Mouse (Mus musculus) midbrain, embryonic 11.5 days (tissue): Measurements from ENCODE around the gene Atrn. TPM values are rescaled to one million over a fixed set of nuclear protein-coding genes. Genes with fewer than 3 reads are reported as not detected.
A peak's percentile ranks its signal among the peaks of the same experiment; 100 is the strongest.

Source experiments
- ATAC-seq: fragments of 200-750 bp; cut with Nextera tagmentation; 2 replicates; pipeline ENCODE4 v1.8.0; 2017; ENCODE audit warnings: moderate TSS enrichment, moderate library complexity; ENCODE audit not compliant: low FRiP score
- DNase-seq: peaks from one replicate; pipeline ENCODE4 v3.0.0; 2015; ENCODE audit warnings: low spot score; ENCODE audit errors: missing footprints
- H3K27ac ChIP-seq: fragments of 300-500 bp; sonication (generic); 2 replicates; pipeline ENCODE4 v1.5.1; 2014; ENCODE audit warnings: low read depth, low read length
- H3K27me3 ChIP-seq: fragments of 300-500 bp; sonication (generic); 2 replicates; pipeline ENCODE4 v1.6.1; 2014; ENCODE audit warnings: mild to moderate bottlenecking, low read length, moderate library complexity, mixed read lengths; ENCODE audit not compliant: control insufficient read depth, insufficient read depth
- H3K36me3 ChIP-seq: fragments of 300-500 bp; sonication (generic); 2 replicates; pipeline ENCODE4 v1.6.1; 2014; ENCODE audit warnings: mild to moderate bottlenecking, low read length, moderate library complexity, mixed read lengths; ENCODE audit not compliant: control insufficient read depth, insufficient read depth
- H3K4me1 ChIP-seq: fragments of 300-500 bp; sonication (generic); 2 replicates; pipeline ENCODE4 v1.6.1; 2014; ENCODE audit warnings: low read length; ENCODE audit not compliant: control insufficient read depth, insufficient read depth
- H3K4me2 ChIP-seq: fragments of 300-500 bp; sonication (generic); 2 replicates; pipeline ENCODE4 v1.6.1; 2014; ENCODE audit warnings: mild to moderate bottlenecking, moderate library complexity
- H3K4me3 ChIP-seq: fragments of 300-500 bp; sonication (generic); 2 replicates; pipeline ENCODE4 v1.5.1; 2014; ENCODE audit warnings: low read depth, low read length
- H3K9ac ChIP-seq: fragments of 300-500 bp; sonication (generic); 2 replicates; pipeline ENCODE4 v1.6.1; 2014; ENCODE audit warnings: low read length
- H3K9me3 ChIP-seq: fragments of 300-500 bp; sonication (generic); 2 replicates; pipeline ENCODE4 v1.6.1; 2016; ENCODE audit warnings: low read length; ENCODE audit not compliant: control insufficient read depth
- WGBS: fragments of 180-500 bp; shearing (Covaris S2); extraction: QIAGEN DNeasy Blood & Tissue Kit; methylation state at CpG from one replicate; pipeline ENCODE4 v1.1.7; 2014; 5-methylcytosine and 5-hydroxymethylcytosine counted together
- polyA plus RNA-seq: library from polyadenylated mRNA; unstranded; fragments of >200 nt; fragmentation: Nextera tagmentation; extraction: Ambion mirVana; gene quantifications from 2 replicates; pipeline ENCODE4 v1.2.1, GENCODE M21; 2014

Atrn gene
- polyA plus RNA-seq, 1 experiment from 2014 or later = 9.2 TPM

- no peak for ATAC-seq
- whole genome bisulfite sequencing = 87% methylated on average over 5 of the region's 5 CpGs
- no peak overlapping the region for H3K4me2 ChIP-seq
These were observed 23.7 kb downstream of the Atrn start for GRCm38 (mm10) chr2:130929994-130930393.

DNA sequence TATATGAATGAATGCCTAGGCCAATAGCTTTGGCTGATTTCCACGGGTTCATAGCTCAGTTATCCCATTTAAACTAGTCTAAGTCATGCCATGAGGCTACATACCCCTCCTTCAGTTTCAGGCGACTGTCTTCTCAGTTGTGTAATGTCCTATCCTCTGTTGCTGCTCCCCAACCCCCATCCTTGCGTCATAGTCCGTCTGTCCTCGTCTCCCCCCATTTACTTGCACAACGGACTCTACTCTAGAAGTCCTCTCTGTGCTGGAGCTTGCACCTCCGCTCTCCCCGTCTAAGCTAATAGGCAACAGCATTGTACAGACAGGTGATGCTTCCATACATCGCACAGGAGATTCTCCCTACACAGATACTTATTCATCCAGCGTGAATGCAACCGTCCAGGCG lies 26.6 kb downstream of the Atrn start:
- ATAC-seq = no peak
- WGBS = 91% methylated on average over 12 of the region's 12 CpGs

More at GRCm38 (mm10) chr2:130929994-130930393, 23.7 kb downstream of the Atrn start:
- no peaks in the 10 kb centered on the region for H3K4me1 ChIP-seq
- H3K9me3 ChIP-seq = no peaks in the 10 kb centered on the region
- H3K4me3 ChIP-seq = no peak overlapping the region
- no peak overlapping the region for H3K27ac ChIP-seq
- peak; percentile 65 for DNase-seq
- H3K27me3 ChIP-seq = no peaks in the 10 kb centered on the region
- no peak overlapping the region for H3K9ac ChIP-seq
- H3K36me3 ChIP-seq = no peaks in the 10 kb centered on the region

DNA sequence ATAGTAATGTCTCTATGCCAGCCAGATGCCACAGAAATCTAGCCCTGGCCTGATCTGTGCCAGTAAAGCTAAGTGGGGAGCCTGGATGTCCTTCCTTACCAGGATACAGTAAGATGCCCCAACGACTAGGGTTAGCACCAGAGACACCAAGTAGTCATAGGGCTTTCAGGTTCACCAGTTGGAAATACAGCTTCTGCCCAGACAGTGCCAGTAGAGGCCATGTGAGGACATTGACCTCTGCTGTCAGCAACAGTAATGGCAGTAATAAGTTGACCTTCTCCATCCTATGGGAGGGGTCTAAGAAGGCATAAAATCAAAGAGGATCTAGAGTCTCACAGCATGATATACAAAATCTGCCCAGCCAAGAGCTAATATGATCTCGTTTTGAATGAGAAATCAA lies 43.5 kb downstream of the Atrn start:
- H3K4me3 ChIP-seq = no peak overlapping the region
- DNase-seq (no peak), ATAC-seq (no peak)
- H3K4me1 ChIP-seq = no peaks in the 10 kb centered on the region
- no peaks in the 10 kb centered on the region for H3K27me3 ChIP-seq
- H3K9ac ChIP-seq = no peak overlapping the region
- H3K4me2 ChIP-seq = no peak overlapping the region
- 79% methylated on average over 2 of the region's 2 CpGs for WGBS
- H3K27ac ChIP-seq = no peak overlapping the region
- H3K36me3 ChIP-seq = no peaks in the 10 kb centered on the region
- no peaks in the 10 kb centered on the region for H3K9me3 ChIP-seq

More for the DNA sequence above, 26.6 kb downstream of the Atrn start:
- Histone ChIP-seq H3K4me2 (no peak overlapping the region), H3K27me3 (no peaks in the 10 kb centered on the region), H3K4me3 (no peak overlapping the region), H3K36me3 (no peaks in the 10 kb centered on the region), H3K9me3 (no peaks in the 10 kb centered on the region), H3K9ac (no peak overlapping the region), H3K4me1 (no peaks in the 10 kb centered on the region), H3K27ac (no peak overlapping the region)
- peak; percentile 14 for DNase-seq

DNA sequence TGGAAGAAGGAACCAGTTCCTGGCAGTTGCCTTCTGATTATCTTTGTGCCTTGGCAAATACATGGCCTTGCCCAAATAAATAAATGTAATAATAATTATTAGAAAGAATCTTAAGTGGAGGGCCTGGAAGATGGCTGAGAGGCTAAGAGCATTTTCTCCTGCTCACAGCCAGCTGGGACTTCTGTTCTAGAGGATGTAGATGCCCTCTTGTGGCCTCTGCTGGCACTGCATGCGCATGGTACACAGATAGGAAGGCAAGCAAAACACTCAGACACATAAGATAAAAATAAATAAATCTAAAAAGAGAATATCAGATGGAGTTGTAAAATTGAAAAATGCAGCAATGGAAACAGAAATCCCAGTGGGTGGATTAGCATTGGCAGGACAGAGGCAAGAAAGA lies 44.3 kb downstream of the Atrn start:
- 0 out of 2 replicates have a peak, but pooled peaks have one; percentile 48 for ATAC-seq

DNA sequence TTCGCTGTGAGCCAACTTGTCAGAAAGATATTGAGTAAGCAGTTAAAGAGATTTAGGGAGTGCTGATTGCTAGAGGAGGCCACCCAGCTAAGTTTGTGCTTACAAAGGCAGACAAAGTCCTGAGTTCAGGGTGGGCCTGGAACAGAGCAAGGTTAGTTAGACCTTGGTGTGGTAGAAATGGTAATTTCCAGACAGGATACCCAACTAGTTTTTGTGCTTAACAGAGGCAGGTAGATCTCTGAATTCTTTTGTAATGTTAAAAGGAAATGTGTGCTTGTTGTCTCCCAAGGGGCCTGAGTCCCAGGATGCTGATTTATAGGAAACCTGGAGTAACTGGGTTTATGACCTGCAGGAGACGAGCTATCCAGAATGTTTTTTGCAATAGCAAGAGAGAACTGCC lies 52.6 kb downstream of the Atrn start:
- Histone ChIP-seq H3K27ac (no peak overlapping the region), H3K4me1 (no peaks in the 10 kb centered on the region), H3K4me3 (no peak overlapping the region), H3K4me2 (no peak overlapping the region), H3K9ac (no peak overlapping the region), H3K36me3 (no peaks in the 10 kb centered on the region), H3K9me3 (no peaks in the 10 kb centered on the region), H3K27me3 (no peaks in the 10 kb centered on the region)
- 79% methylated on average over 2 of the region's 2 CpGs for WGBS
- no peak for DNase-seq
- ATAC-seq = no peak

More for the DNA sequence above, 44.3 kb downstream of the Atrn start:
- Histone ChIP-seq H3K9me3 (no peaks in the 10 kb centered on the region), H3K36me3 (no peaks in the 10 kb centered on the region), H3K27ac (no peak overlapping the region), H3K4me1 (no peaks in the 10 kb centered on the region), H3K27me3 (no peaks in the 10 kb centered on the region), H3K4me3 (no peak overlapping the region), H3K4me2 (no peak overlapping the region), H3K9ac (no peak overlapping the region)
- DNase-seq = peak; percentile 98
- 0% methylated on average over 1 of the region's 1 CpGs for WGBS

DNA sequence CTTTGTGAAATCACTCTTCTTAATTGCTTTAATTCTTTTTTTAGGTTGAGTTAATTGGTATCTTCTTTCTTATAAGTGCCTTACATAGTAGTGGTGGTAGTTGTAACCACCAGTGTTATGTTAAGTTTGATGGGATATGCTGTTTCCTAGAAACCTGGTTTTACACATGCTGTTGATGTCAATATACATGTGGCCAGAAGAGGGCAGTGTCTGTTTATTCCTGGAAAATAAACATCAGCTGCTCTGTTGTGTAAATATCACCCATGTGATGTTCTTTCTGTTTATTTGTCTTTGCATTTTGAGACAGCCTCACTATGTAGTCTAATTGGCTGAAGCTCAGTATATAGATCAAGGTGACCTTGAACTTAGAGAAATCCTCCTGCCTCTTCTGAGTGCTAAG lies 55.6 kb downstream of the Atrn start:
- Histone ChIP-seq H3K27ac (no peak overlapping the region), H3K36me3 (no peaks in the 10 kb centered on the region), H3K4me3 (no peak overlapping the region), H3K4me1 (no peaks in the 10 kb centered on the region), H3K27me3 (no peaks in the 10 kb centered on the region), H3K9ac (no peak overlapping the region), H3K4me2 (no peak overlapping the region), H3K9me3 (no peaks in the 10 kb centered on the region)
- ATAC-seq (no peak), DNase-seq (no peak)

DNA sequence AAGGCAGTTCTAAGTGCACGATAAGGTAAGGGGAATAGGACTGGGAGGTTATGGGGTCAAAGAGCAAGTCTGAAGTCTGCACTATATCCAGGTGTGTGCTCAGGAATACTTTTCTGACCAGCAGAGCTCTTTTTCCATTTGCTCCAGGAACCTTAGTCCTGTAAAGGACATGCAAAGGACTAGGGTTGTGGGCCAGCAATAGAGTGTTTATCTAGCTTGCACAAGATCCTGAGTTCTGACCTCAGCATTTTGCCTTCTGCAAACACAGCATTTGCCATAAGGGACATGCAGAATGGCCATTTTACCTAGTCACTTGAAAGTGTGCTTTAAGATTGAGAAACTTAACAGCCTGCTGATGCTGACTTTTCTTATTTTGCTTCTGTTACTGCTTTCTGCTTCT lies 58.7 kb downstream of the Atrn start:
- ATAC-seq = no peak
- no peak for DNase-seq
- 94% methylated on average over 1 of the region's 1 CpGs for WGBS
- Histone ChIP-seq H3K9me3 (no peaks in the 10 kb centered on the region), H3K36me3 (no peaks in the 10 kb centered on the region), H3K4me2 (no peak overlapping the region), H3K27me3 (no peaks in the 10 kb centered on the region), H3K27ac (no peak overlapping the region), H3K4me3 (no peak overlapping the region), H3K9ac (no peak overlapping the region), H3K4me1 (no peaks in the 10 kb centered on the region)

- DNase-seq (no peak), ATAC-seq (no peak)
These were observed 64.7 kb downstream of the Atrn start for GRCm38 (mm10) chr2:130971030-130971429.

DNA sequence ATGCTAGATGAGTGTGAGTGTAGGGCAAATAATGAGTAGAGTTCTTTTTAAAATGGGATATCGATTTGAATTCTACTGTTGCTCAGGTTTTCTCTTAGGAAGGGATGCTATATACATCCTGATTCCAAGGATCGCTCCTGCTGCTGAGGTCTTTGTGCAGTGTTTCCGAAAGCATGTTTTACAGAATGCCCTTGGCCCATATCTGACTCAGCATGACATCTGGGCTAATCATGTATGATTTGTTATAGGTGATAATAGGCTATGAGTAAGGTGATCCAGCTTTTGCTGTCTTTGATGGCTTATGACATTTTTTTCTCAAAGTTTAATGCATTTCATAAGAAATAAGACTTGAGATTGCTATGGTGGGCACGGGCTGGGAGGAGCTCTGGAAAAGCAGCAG lies 66.1 kb downstream of the Atrn start:
- no peak overlapping the region for H3K27ac ChIP-seq
- DNase-seq = no peak
- 93% methylated on average over 4 of the region's 4 CpGs for WGBS
- no peaks in the 10 kb centered on the region; the same call in 1 of the 2 replicates for H3K36me3 ChIP-seq
- no peaks in the 10 kb centered on the region for H3K4me1 ChIP-seq
- H3K27me3 ChIP-seq = no peaks in the 10 kb centered on the region
- no peak overlapping the region for H3K4me3 ChIP-seq
- ATAC-seq = no peak
- no peak overlapping the region for H3K4me2 ChIP-seq
- no peak overlapping the region for H3K9ac ChIP-seq
- H3K9me3 ChIP-seq = no peaks in the 10 kb centered on the region

More at GRCm38 (mm10) chr2:130971030-130971429, 64.7 kb downstream of the Atrn start:
- no peaks in the 10 kb centered on the region for H3K4me1 ChIP-seq
- H3K27me3 ChIP-seq = no peaks in the 10 kb centered on the region
- 91% methylated on average over 4 of the region's 4 CpGs for WGBS
- H3K9me3 ChIP-seq = no peaks in the 10 kb centered on the region
- no peak overlapping the region for H3K27ac ChIP-seq
- H3K4me2 ChIP-seq = no peak overlapping the region
- no peak overlapping the region for H3K4me3 ChIP-seq
- no peaks in the 10 kb centered on the region; the same call in 1 of the 2 replicates for H3K36me3 ChIP-seq
- no peak overlapping the region for H3K9ac ChIP-seq

- ATAC-seq (no peak), DNase-seq (no peak)
- Histone ChIP-seq H3K4me3 (no peak overlapping the region), H3K4me2 (no peak overlapping the region), H3K9ac (no peak overlapping the region), H3K36me3 (peaks cover 1% of the 10 kb centered on the region; the same call in 1 of the 2 replicates), H3K4me1 (no peaks in the 10 kb centered on the region), H3K27me3 (no peaks in the 10 kb centered on the region), H3K9me3 (no peaks in the 10 kb centered on the region), H3K27ac (no peak overlapping the region)
- 83% methylated on average over 1 of the region's 1 CpGs for WGBS
These were observed 68.6 kb downstream of the Atrn start for GRCm38 (mm10) chr2:130974928-130975327.
